Mouse (Mus musculus) cerebellum, adult 11-12 months (tissue): ENCODE measurements around the gene Itpk1.

ENCODE experiments used
- DNase-seq: peaks from one replicate; pipeline ENCODE4 v3.0.0; 2022

Itpk1 gene

GRCm38 (mm10) chr12:102587106-102587505 lies 117.6 kb downstream of the Itpk1 start:
- no peak for DNase-seq

GRCm38 (mm10) chr12:102586286-102586881 lies 118.3 kb downstream of the Itpk1 start:
- no peak for DNase-seq

GRCm38 (mm10) chr12:102585390-102585789 lies 119.3 kb downstream of the Itpk1 start:
- DNase-seq: peak; percentile 80

DNA sequence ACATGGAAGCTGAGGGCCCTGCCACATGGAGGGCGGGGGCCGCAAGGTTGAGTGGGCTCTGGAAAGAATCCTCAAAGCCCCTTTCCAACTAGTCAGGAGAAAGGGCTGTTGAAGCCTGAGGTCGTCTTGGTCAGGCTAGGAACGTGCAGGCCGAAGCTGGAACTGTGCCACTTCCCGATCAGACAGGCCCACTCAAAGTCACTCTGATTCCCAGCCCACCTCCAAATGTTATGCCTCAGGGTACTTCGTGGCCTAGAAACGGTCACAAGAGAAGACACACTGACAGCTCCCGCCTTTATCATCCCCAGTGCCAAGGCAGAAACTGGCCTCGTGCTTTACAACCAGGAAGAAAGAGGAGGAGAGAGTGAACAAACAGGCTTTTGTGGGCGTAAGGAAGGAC lies 122.3 kb downstream of the Itpk1 start:
- no peak for DNase-seq

GRCm38 (mm10) chr12:102581579-102582196 lies 123.0 kb downstream of the Itpk1 start:
- DNase-seq: no peak

GRCm38 (mm10) chr12:102579041-102579440 lies 125.7 kb downstream of the Itpk1 start:
- peak; percentile 76 for DNase-seq

GRCm38 (mm10) chr12:102576659-102577398 lies 127.9 kb downstream of the Itpk1 start:
- no peak for DNase-seq

- no peak for DNase-seq
Observed at GRCm38 (mm10) chr12:102575541-102576329, 129.0 kb downstream of the Itpk1 start.

GRCm38 (mm10) chr12:102573036-102573435 lies 131.7 kb downstream of the Itpk1 start:
- DNase-seq: no peak

DNA sequence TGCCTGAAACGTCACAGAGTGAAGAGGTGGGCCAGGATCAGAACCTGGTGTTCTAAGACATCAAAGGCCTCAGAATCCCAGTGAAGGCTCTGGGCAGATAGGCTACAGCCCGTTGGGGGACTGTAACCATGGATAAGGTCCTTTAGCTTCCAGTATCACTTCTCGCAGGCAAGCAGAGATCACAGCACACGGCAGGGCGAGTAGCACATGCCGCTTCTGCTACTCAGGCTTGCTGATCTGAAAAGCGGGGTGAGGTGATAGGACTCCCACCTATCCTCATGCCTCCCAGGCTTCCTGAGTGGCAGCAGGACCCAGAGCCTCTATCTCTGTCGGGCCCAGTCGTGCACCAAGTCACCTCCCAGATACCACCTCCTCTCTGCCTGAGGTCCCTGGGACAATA lies 133.1 kb downstream of the Itpk1 start:
- no peak for DNase-seq

DNA sequence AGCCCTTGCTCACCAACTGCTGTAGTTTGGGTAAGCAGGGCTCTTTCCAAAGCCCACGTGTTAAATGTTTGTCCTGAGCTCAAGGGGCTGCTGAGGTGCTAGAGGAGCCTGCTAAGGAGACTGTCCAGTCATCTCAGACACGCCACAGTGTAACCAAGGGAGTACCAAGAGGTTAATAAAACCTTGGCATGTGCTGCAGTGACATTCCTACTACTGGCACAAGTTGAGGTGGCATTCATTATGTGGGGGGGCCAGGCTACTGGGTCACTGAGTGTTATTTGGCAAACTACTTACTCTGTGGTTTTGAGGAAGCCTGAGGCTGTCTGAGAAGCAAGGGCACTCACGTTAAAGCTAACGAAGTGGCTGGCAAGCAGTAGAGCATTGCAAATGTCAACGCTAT lies 134.0 kb downstream of the Itpk1 start:
- no peak for DNase-seq

DNA sequence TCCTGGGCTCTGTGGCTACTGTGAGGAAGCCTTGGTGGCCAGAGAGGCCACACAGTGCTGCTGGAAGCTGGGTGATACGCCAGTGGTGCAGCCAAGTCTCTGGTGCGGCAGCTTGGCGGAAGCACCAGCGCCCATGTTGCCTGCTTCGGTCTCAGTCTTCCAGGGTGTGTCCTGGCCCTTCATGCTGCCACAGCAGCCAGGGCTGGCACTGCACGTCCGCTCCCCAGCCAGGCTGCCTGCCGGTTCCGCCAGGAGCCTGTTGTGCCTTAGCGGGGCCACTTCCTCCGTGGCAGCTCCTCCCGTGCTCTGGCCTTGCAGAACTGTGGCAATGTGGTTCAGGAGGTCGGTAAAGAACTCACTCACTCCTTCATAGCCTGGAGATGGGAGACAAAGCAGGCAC lies 134.6 kb downstream of the Itpk1 start:
- peak; percentile 70 for DNase-seq

DNA sequence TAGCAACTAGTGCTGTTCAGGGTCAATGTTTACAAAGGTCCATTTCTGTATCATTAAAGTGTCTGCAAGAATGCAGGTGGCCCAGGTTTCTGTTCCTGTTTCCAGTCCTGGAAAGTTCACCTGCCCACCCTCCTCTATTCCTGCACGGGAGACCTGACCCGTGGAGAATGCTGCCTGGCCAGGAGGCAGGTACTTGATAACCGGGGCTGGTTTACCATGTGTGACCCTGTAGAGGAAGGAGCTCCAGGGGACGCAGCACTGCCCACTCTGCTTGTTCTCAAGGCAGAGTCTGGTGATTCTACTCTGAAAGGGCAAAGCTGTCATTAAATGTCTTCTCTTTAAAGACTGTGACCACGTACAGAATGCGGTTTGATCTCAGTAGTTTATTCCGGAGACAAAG lies 136.5 kb downstream of the Itpk1 start:
- peak; percentile 7 for DNase-seq

- peak; percentile 29 for DNase-seq
Observed at GRCm38 (mm10) chr12:102566951-102567350, 137.8 kb downstream of the Itpk1 start.

DNA sequence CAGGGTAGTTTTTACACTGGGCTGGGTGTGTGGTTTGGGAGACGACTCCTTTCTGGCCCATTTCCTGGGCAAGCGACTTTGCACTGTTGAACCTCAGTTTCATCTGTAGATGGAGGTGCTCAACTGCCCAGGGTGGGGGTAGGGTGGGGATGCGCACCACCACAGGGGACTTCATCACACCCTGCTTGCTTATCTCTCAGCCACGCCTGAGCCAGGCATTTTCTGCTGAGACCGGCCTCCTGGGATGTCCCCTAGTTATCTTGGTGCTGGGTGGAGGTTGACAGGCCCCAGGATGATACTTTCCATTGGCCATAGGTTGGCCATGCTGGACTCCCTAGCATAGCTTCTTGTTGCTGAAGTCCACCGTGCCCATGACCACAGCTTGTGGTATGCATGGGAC lies 139.6 kb downstream of the Itpk1 start:
- peak; percentile 7 for DNase-seq

DNA sequence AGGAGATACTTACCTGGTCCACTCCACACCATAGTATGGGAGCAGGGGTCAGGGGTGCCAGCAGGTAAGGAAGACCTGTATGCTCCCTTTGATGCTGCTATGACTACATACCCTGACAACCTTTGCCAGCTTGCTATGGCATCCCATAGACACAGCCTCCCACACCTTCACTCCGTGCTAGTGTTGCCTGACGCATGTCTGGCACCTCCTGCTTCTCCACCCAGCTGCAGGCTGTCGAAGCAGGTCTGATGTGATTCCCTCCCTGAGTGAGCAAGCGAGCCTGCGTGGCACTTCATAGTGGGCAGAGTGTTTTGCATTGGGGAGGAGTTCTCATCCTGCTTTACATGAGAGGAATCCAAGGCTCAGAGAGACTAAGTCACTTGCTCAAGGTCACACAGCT lies 147.4 kb downstream of the Itpk1 start:
- DNase-seq: no peak

DNA sequence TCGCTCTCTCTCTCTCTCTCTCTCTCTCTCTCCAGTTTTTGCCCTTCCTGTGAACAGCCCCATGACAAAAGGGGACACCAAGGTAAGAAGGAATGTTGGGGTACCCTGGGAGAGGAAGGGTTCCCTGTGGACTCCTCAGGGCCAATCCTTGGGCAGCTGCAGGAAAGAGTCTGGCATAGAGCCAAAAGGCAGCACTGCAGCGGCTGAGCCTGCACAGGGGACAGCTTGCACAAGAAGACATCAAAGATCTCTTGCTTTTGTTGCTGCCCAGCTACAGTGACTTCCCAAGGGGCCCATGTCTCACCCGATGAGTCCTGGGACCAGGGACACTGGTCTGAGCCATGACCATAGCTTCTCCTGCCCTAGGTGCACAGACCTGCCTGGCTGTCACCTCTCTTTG lies 148.9 kb downstream of the Itpk1 start:
- peak; percentile 58 for DNase-seq

GRCm38 (mm10) chr12:102554721-102555516 lies 149.8 kb downstream of the Itpk1 start, which contains the start of gene Chga:
Chga (plus strand) TSS chr12:102554969.
- DNase-seq: peak; percentile 86

- DNase-seq: no peak
Observed at GRCm38 (mm10) chr12:102553705-102554275, 150.9 kb downstream of the Itpk1 start.

GRCm38 (mm10) chr12:102552001-102552400 lies 152.7 kb downstream of the Itpk1 start:
- DNase-seq: no peak

GRCm38 (mm10) chr12:102551186-102551585 lies 153.5 kb downstream of the Itpk1 start:
- DNase-seq: no peak

GRCm38 (mm10) chr12:102550529-102550928 lies 154.2 kb downstream of the Itpk1 start:
- DNase-seq: no peak
